Mouse (Mus musculus) hindbrain, postnatal 0 days (tissue): ENCODE data around the gene Grap2. TPM values are rescaled to one million over a fixed set of nuclear protein-coding genes. Genes with fewer than 3 reads are reported as not detected.
A peak's percentile ranks its signal among the peaks of the same experiment; 100 is the strongest.
"Not testable (repeated sequence)": the region's sequence is repeated elsewhere in the genome, so short reads cannot be mapped to it uniquely, and the experiment has no call there.

ENCODE experiments used
- ATAC-seq: fragments of 200-750 bp; cut with Nextera tagmentation; 2 replicates; pipeline ENCODE4 v1.8.0; 2017; ENCODE audit warnings: mild to moderate bottlenecking, moderate TSS enrichment, moderate library complexity
- DNase-seq: peaks from one replicate; pipeline ENCODE4 v3.0.0-alpha.2; 2015; ENCODE audit warnings: low spot score
- H3K27ac ChIP-seq: fragments of 300-500 bp; sonication (generic); 2 replicates; pipeline ENCODE4 v1.5.1; 2014; ENCODE audit warnings: mild to moderate bottlenecking
- H3K27me3 ChIP-seq: fragments of 300-500 bp; sonication (generic); 2 replicates; pipeline ENCODE4 v1.6.1; 2014; ENCODE audit warnings: low read length, mixed read lengths; ENCODE audit not compliant: insufficient read depth
- H3K36me3 ChIP-seq: fragments of 300-500 bp; sonication (generic); 2 replicates; pipeline ENCODE4 v1.6.1; 2014; ENCODE audit warnings: low read length, mixed read lengths; ENCODE audit not compliant: insufficient read depth
- H3K4me1 ChIP-seq: fragments of 300-500 bp; sonication (generic); 2 replicates; pipeline ENCODE4 v1.6.1; 2014; ENCODE audit warnings: antibody characterized with exemption, low read length, mixed read lengths; ENCODE audit not compliant: insufficient read depth
- H3K4me2 ChIP-seq: fragments of 300-500 bp; sonication (generic); 2 replicates; pipeline ENCODE4 v1.6.1; 2014; ENCODE audit warnings: low read depth, mild to moderate bottlenecking, low read length, moderate library complexity, mixed read lengths
- H3K4me3 ChIP-seq: fragments of 300-500 bp; sonication (generic); 2 replicates; pipeline ENCODE4 v1.5.1; 2014; ENCODE audit warnings: low read length
- H3K9ac ChIP-seq: fragments of 300-500 bp; sonication (generic); replicated peaks from 2 replicates; pipeline ENCODE4 v1.6.1; 2014; ENCODE audit warnings: mild to moderate bottlenecking, low read length, moderate library complexity, mixed read lengths
- H3K9me3 ChIP-seq: fragments of 300-500 bp; sonication (generic); 2 replicates; pipeline ENCODE4 v1.6.1; 2016; ENCODE audit warnings: low read length, mixed read lengths
- CTCF ChIP-seq: IDR thresholded peaks from 2 replicates; pipeline ENCODE4 v1.5.1; 2016; ENCODE audit warnings: antibody characterized with exemption, control low read depth, low read depth
- WGBS: fragments of 180-500 bp; shearing (Covaris S2); extraction: QIAGEN DNeasy Blood & Tissue Kit; methylation state at CpG from one replicate; pipeline ENCODE4 v1.1.7; 2014; 5-methylcytosine and 5-hydroxymethylcytosine counted together
- polyA plus RNA-seq: library from polyadenylated mRNA; unstranded; fragments of >200 nt; fragmentation: Nextera tagmentation; extraction: Ambion mirVana; gene quantifications from 2 replicates; pipeline ENCODE4 v1.2.1, GENCODE M21; 2015
- total RNA-seq: library from RNA; depleted of rRNA; stranded (reverse); fragments of >200 nt; gene quantifications from 2 replicates; pipeline ENCODE4 v1.2.3, GENCODE M21; 2014

The Grap2 gene
- total and polyA plus RNA-seq, 2 experiments from 2014 or later: 0.05 to 0.11 TPM

GRCm38 (mm10) chr15:80574211-80575040 lies 2.0 kb downstream of the Grap2 start:
- no peaks in the 10 kb centered on the region for H3K9me3 ChIP-seq
- no peak overlapping the region for H3K4me2 ChIP-seq
- no peak for ATAC-seq
- H3K36me3 ChIP-seq: no peaks in the 10 kb centered on the region
- TF ChIP-seq CTCF: no peak
- H3K27ac ChIP-seq: no peak overlapping the region
- WGBS: 83% methylated on average over 17 of the region's 17 CpGs
- no peak overlapping the region for H3K4me3 ChIP-seq
- DNase-seq: peak; percentile 39
- H3K9ac ChIP-seq: no peak overlapping the region
- H3K27me3 ChIP-seq: no peaks in the 10 kb centered on the region
- H3K4me1 ChIP-seq: no peaks in the 10 kb centered on the region

GRCm38 (mm10) chr15:80575817-80576370 lies 3.5 kb downstream of the Grap2 start:
- ATAC-seq: no peak
- no peak for DNase-seq
- 68% methylated on average over 13 of the region's 13 CpGs for WGBS

GRCm38 (mm10) chr15:80576415-80576994 lies 4.1 kb downstream of the Grap2 start:
- Histone ChIP-seq H3K9me3 (no peaks in the 10 kb centered on the region), H3K27me3 (no peaks in the 10 kb centered on the region), H3K9ac (no peak overlapping the region), H3K4me2 (no peak overlapping the region), H3K4me1 (no peaks in the 10 kb centered on the region), H3K27ac (no peak overlapping the region), H3K36me3 (no peaks in the 10 kb centered on the region), H3K4me3 (no peak overlapping the region)
- ATAC-seq (no peak), DNase-seq (no peak)
- TF ChIP-seq CTCF: no peak
- WGBS: 78% methylated on average over 11 of the region's 11 CpGs

More at GRCm38 (mm10) chr15:80575817-80576370, 3.5 kb downstream of the Grap2 start:
- no peaks in the 10 kb centered on the region for H3K36me3 ChIP-seq
- H3K9me3 ChIP-seq: no peaks in the 10 kb centered on the region
- no peak overlapping the region for H3K9ac ChIP-seq
- TF ChIP-seq CTCF: no peak
- no peak overlapping the region for H3K27ac ChIP-seq
- H3K27me3 ChIP-seq: no peaks in the 10 kb centered on the region
- no peaks in the 10 kb centered on the region for H3K4me1 ChIP-seq
- no peak overlapping the region for H3K4me2 ChIP-seq
- no peak overlapping the region for H3K4me3 ChIP-seq

GRCm38 (mm10) chr15:80577166-80577960 lies 5.0 kb downstream of the Grap2 start:
- Histone ChIP-seq H3K27me3 (no peaks in the 10 kb centered on the region), H3K4me2 (0 out of 2 replicates have a peak overlapping the region, but pooled peaks have one; percentile 24), H3K9ac (no peak overlapping the region), H3K9me3 (no peaks in the 10 kb centered on the region), H3K36me3 (no peaks in the 10 kb centered on the region), H3K27ac (no peak overlapping the region), H3K4me1 (no peaks in the 10 kb centered on the region), H3K4me3 (no peak overlapping the region)
- ATAC-seq (no peak), DNase-seq (peak; percentile 26)
- WGBS: 15% methylated on average over 22 of the region's 22 CpGs
- no peak for TF ChIP-seq CTCF

- TF ChIP-seq CTCF: no peak
- H3K4me3 ChIP-seq: no peak overlapping the region
- WGBS: 55% methylated on average over 3 of the region's 3 CpGs
Measured at GRCm38 (mm10) chr15:80579121-80579520, 6.7 kb downstream of the Grap2 start.

GRCm38 (mm10) chr15:80580585-80580984 lies 8.2 kb downstream of the Grap2 start:
- H3K36me3 ChIP-seq, DNase-seq, H3K4me1 ChIP-seq, H3K4me3 ChIP-seq, H3K9ac ChIP-seq, H3K27ac ChIP-seq, ATAC-seq, H3K27me3 ChIP-seq, H3K4me2 ChIP-seq, H3K9me3 ChIP-seq: not testable (repeated sequence)
- 74% methylated on average over 1 of the region's 1 CpGs for WGBS

More at GRCm38 (mm10) chr15:80579121-80579520, 6.7 kb downstream of the Grap2 start:
- Histone ChIP-seq H3K27ac (no peak overlapping the region), H3K36me3 (no peaks in the 10 kb centered on the region), H3K9ac (no peak overlapping the region), H3K4me1 (no peaks in the 10 kb centered on the region), H3K27me3 (no peaks in the 10 kb centered on the region), H3K9me3 (no peaks in the 10 kb centered on the region), H3K4me2 (no peak overlapping the region)
- ATAC-seq (no peak), DNase-seq (no peak)
